Mouse (Mus musculus) skeletal muscle tissue, adult 2 months (tissue): Measurements from ENCODE around the gene Hoxa13.
A peak's percentile ranks its signal among the peaks of the same experiment; 100 is the strongest.

Source experiments
- DNase-seq: peaks from one replicate; pipeline ENCODE4 v3.0.0-alpha.2; 2012; ENCODE audit warnings: low read depth, low spot score

The Hoxa13 gene

DNA sequence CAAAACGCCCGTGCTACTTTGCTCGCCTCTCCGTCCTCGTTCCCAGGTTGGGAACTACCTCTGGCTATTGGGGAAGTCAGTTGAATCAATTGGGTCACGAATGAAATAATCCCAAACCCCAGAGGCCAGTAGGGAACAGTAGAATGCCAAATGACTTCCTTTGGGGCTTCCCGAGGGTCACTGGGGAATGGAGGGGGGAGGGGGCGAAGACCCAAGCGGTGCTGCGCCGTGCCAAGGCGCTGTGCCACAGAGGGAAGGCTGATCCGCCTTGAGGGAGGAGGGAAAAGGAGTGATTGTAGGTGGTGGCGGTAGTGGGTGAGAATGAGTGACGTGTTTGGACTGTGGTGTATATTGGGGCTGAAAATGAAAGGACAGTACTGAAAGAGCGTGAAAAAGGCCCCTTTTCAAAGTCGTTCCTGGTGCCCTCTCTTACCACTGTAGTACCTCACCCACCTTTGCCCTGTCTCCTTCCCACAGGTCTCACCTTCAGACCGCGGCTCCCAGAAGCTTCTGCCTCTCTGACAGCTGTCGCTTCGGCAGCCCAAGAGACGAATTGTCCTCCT, 48.0 kb downstream of the Hoxa13 start:
- no peak for DNase-seq

GRCm38 (mm10) chr6:52211961-52212360, 48.7 kb downstream of the Hoxa13 start:
- DNase-seq, result no peak

DNA sequence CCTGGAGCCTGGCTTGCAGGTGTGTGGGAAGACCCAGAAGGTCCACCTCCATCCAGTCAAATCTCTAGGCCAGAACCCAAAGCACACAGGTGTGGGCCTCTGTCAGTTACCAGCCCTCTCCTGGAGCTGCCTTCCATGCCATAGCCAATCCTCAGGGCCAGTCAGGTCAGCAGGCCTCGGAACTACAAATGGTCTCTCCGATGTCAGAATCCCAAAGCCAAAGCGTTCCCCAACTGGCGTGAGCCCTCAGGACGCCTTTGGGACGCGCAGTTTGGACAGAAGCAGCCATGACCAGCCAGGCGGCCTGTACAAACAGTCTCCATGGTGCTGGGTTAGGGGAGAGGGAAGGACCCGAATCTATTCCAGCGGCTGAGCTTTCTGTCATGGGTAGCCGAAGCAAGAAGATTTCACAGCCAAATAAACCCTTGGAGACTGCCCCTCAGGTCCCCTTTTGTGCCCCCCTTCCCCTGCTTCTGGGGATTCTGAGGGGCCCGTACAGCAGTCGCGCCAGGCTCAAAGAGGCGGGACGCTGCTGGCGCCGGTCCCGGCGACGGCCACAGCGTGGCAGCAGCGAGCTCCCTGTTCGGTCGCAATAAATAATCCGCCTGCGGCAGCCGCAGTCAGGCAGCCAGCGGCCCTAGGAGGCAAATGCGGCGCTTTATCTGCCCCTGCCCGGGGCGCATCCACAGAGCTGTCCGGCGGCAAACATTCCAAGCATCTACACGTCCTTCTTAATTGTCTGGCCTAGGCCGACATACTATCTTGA, 49.3 kb downstream of the Hoxa13 start:
- DNase-seq, result peak; percentile 77

- DNase-seq, result no peak
These were observed 51.0 kb downstream of the Hoxa13 start for GRCm38 (mm10) chr6:52209685-52210046.

- DNase-seq, result no peak
These were observed 51.6 kb downstream of the Hoxa13 start for GRCm38 (mm10) chr6:52208868-52209684.

- DNase-seq, result no peak
These were observed 52.4 kb downstream of the Hoxa13 start, which contains the start of gene Hoxa6 for GRCm38 (mm10) chr6:52208072-52208867. Gene Hoxa6, minus strand, starts transcription at chr6:52208722.
